In genomic region chr1:156633095-156633494, GRCm38 (mm10) we compare ENCODE assay signal across 8 mouse cellular contexts. TPM values are rescaled to one million over a fixed set of nuclear protein-coding genes. Genes with fewer than 3 reads are reported as not detected.
DNase-seq lines count a peak whose midpoint lies in the region; ATAC-seq lines count a peak whose summit lies in the region.

No protein-coding gene starts in this region.

- no peak for ATAC-seq in erythroblast, adult 5-6 weeks (replicated peaks; ENCODE audit: low FRiP score, poor library complexity, severe bottlenecking)

- intact Hi-C loops in left cerebral cortex, postnatal 25 days (cut with DNase I) = loop anchor here (2.0 to 5.0 kb wide), 4 partner anchors 51 to 371 kb away; partner anchors contain the start of gene Abl2
- intact Hi-C loops in left cerebral cortex, postnatal 36 days (cut with DNase I) = loop anchor here (2.0 to 5.0 kb wide), 3 partner anchors 48 to 216 kb away; partner anchors contain the start of gene Abl2

- peak; percentile 29 to 47 for DNase-seq in left cerebral cortex, postnatal 25 days (ENCODE audit: low spot score in 2 of 2)
- no peak for DNase-seq in left cerebral cortex, postnatal 36 days (ENCODE audit: low spot score in 2 of 2)
- peak; percentile 87 for DNase-seq in NIH3T3 (ENCODE audit: low read depth)
- peak; percentile 79 for DNase-seq in embryo, embryonic 10.5 days (ENCODE audit: low spot score)
- peak; percentile 66 for DNase-seq in kidney, adult 9 months
- peak; percentile 75 for DNase-seq in naive thymus-derived CD4-positive, alpha-beta T cell, adult 2 months (ENCODE audit: low read depth)
- DNase-seq in right cerebral cortex, postnatal 25 days = no peak

RNA-seq across cellular contexts. Expression of gene Tor3a, which starts 41.1 kb away (rescaled TPM):
- 1 to 10 TPM; 5.4 to 6.4 TPM for total RNA-seq in left cerebral cortex, postnatal 25 days (2021)
- 1 to 10 TPM; 4.5 to 5.5 TPM for total RNA-seq in left cerebral cortex, postnatal 36 days (2021)
- total RNA-seq in erythroblast, adult 5-6 weeks (2015; ENCODE audit: low replicate concordance) = 4.4 and 4.8 TPM in 2 replicates
- total RNA-seq in erythroblast, adult 5-6 weeks (2017; ENCODE audit: low replicate concordance) = 4.9 and 8.3 TPM in 2 replicates

Comparison
In these comparisons a context has a peak if more than half of its experiments do, and no peak if none do; other contexts are left out.
1. DNase-seq: peak in left cerebral cortex, postnatal 25 days (2 of 2), NIH3T3 (single experiment), embryo, embryonic 10.5 days (single experiment), kidney, adult 9 months (single experiment) and naive thymus-derived CD4-positive, alpha-beta T cell, adult 2 months (single experiment); none in left cerebral cortex, postnatal 36 days (0 of 2) and right cerebral cortex, postnatal 25 days (single experiment).